Mouse (Mus musculus): ENCODE results near the gene Capn11. TPM values are rescaled to one million over a fixed set of nuclear protein-coding genes. Genes with fewer than 3 reads are reported as not detected.

The Capn11 gene
- total RNA-seq, 2 experiments from 2014 or later = 0.19 to 0.20 TPM

- peak; percentile 67 to 79 for DNase-seq (ENCODE audit: extremely low spot score in 1 of 2, low spot score in 1 of 2)
Observed at GRCm38 (mm10) chr17:45584939-45585678, 74.0 kb downstream of the Capn11 start.

GRCm38 (mm10) chr17:45584096-45584896, 74.8 kb downstream of the Capn11 start:
- peak; percentile 46 to 52 for DNase-seq (ENCODE audit: extremely low spot score in 1 of 2, low spot score in 1 of 2)

GRCm38 (mm10) chr17:45582715-45583355, 76.3 kb downstream of the Capn11 start:
- no peak for DNase-seq (ENCODE audit: extremely low spot score in 1 of 2, low spot score in 1 of 2)

GRCm38 (mm10) chr17:45582188-45582587, 76.9 kb downstream of the Capn11 start:
- no peak for DNase-seq (ENCODE audit: extremely low spot score in 1 of 2, low spot score in 1 of 2)

- DNase-seq (ENCODE audit: extremely low spot score in 1 of 2, low spot score in 1 of 2) = peak in 1 of 2 experiments; percentile 60
Observed at GRCm38 (mm10) chr17:45581567-45581983, 77.5 kb downstream of the Capn11 start.

GRCm38 (mm10) chr17:45580958-45581477, 78.1 kb downstream of the Capn11 start:
- DNase-seq (ENCODE audit: extremely low spot score in 1 of 2, low spot score in 1 of 2) = no peak

Other genes with a start within 250 kb of the Capn11 start
- gene Cdc5l, start 225.6 kb downstream of the Capn11 start, total RNA-seq (2021) = 10 to 100 TPM; 53.4 to 57.4 TPM
- gene Spats1, start 183.9 kb downstream of the Capn11 start, total RNA-seq (2021) = 1 to 10 TPM; 4.3 to 5.5 TPM
- 10 to 100 TPM; 21.6 to 22.7 TPM for gene Aars2, start 152.5 kb downstream of the Capn11 start, total RNA-seq (2021)
- 1 to 10 TPM in 1 of 2 experiments, under 1 TPM in 1; 0.74 to 1.2 TPM for gene Tcte1, start 135.9 kb downstream of the Capn11 start, total RNA-seq (2021)
- 100 to 1,000 TPM; 113 to 114 TPM for gene Tmem151b, start 109.6 kb downstream of the Capn11 start, total RNA-seq (2021)
- 1 to 10 TPM; 2.6 to 3.2 TPM for gene Nfkbie, start 103.6 kb downstream of the Capn11 start, total RNA-seq (2021)
- gene Slc35b2, start 95.5 kb downstream of the Capn11 start, total RNA-seq (2021) = 10 to 100 TPM; 36.1 to 38.7 TPM
- 1,000 to 10,000 TPM; 1,671 to 1,815 TPM for gene Hsp90ab1, start 86.1 kb downstream of the Capn11 start, total RNA-seq (2021)
- gene Slc29a1, start 59.7 kb downstream of the Capn11 start, total RNA-seq (2021) = 10 to 100 TPM; 19.0 to 19.9 TPM
- not detected for gene Mymx, start 57.2 kb downstream of the Capn11 start, total RNA-seq (2021)
- 10 to 100 TPM; 40.0 to 40.9 TPM for gene Mrpl14, start 27.0 kb upstream of the Capn11 start, total RNA-seq (2021)
- gene Tmem63b, start 27.6 kb upstream of the Capn11 start, total RNA-seq (2021) = 100 to 1,000 TPM; 176 to 191 TPM
- under 1 TPM in 1 of 2 experiments, not detected in 1; 0.59 TPM for gene 1600014C23Rik, start 74.5 kb upstream of the Capn11 start, total RNA-seq (2021)

All from layer of hippocampus, postnatal 25 days (tissue).